Mouse (Mus musculus) thymus, adult 2 months (tissue): Measurements from ENCODE around the gene 4833423E24Rik.

ENCODE experiments used
- CTCF ChIP-seq: fragments of 200-500 bp; IDR thresholded peaks from 2 replicates; pipeline ENCODE4 v1.5.1; 2012; ENCODE audit warnings: mild to moderate bottlenecking, control low read depth, low read length, moderate library complexity, borderline replicate concordance; ENCODE audit not compliant: control insufficient read depth, poor library complexity, insufficient read depth; ENCODE audit errors: extremely low read depth
- POLR2A ChIP-seq: fragments of 200-500 bp; IDR thresholded peaks from 2 replicates; pipeline ENCODE4 v1.6.1; 2012; ENCODE audit warnings: mild to moderate bottlenecking, low read length, control low read depth, moderate library complexity; ENCODE audit not compliant: control insufficient read depth, poor library complexity, insufficient read depth; ENCODE audit errors: extremely low read depth

GRCm38 (mm10) chr2:85560226-85560625 lies 41.4 kb upstream of the 4833423E24Rik start:
- TF ChIP-seq CTCF: no peak
- no peak for TF ChIP-seq POLR2A
